Mouse (Mus musculus) brain, embryonic 14.5 days (tissue): Measurements from ENCODE around the gene Cdr2. TPM values are rescaled to one million over a fixed set of nuclear protein-coding genes. Genes with fewer than 3 reads are reported as not detected.
"Not testable (repeated sequence)": the region's sequence is repeated elsewhere in the genome, so short reads cannot be mapped to it uniquely, and the experiment has no call there.

Experiments used
- DNase-seq: peaks from one replicate; pipeline ENCODE4 v3.0.0-alpha.2; 2011; ENCODE audit warnings: low read depth
- CTCF ChIP-seq: fragments of 200-500 bp; IDR thresholded peaks from 2 replicates; pipeline ENCODE4 v1.5.1; 2012; ENCODE audit warnings: inconsistent platforms, mild to moderate bottlenecking, moderate library complexity, borderline replicate concordance; ENCODE audit not compliant: insufficient read depth, insufficient read length; ENCODE audit errors: extremely low read depth
- POLR2A ChIP-seq: fragments of 200-500 bp; IDR thresholded peaks from 2 replicates; pipeline ENCODE4 v1.6.1; 2012; ENCODE audit warnings: mild to moderate bottlenecking, inconsistent platforms, borderline replicate concordance; ENCODE audit not compliant: poor library complexity, insufficient read depth, insufficient read length, severe bottlenecking; ENCODE audit errors: extremely low read depth
- polyA plus RNA-seq: library from polyadenylated mRNA; depleted of rRNA; stranded (reverse); fragments of >200 nt; gene quantifications from 2 replicates; pipeline ENCODE4 v1.2.3, GENCODE M21; 2012; rRNA removed

Gene Cdr2
- polyA plus RNA-seq, 1 experiment, result 37.4 TPM

- DNase-seq, result no peak
- no peak for TF ChIP-seq CTCF
- TF ChIP-seq POLR2A, result no peak
Measured at GRCm38 (mm10) chr7:120933110-120933509, 49.0 kb downstream of the Cdr2 start.

GRCm38 (mm10) chr7:120918526-120918962 is 63.6 kb downstream of the Cdr2 start:
- TF ChIP-seq POLR2A, result no peak
- TF ChIP-seq CTCF, result no peak
- DNase-seq, result peak; percentile 92

- peak; percentile 51; the same call in 1 of the 2 replicates for TF ChIP-seq POLR2A
- peak; percentile 88 for TF ChIP-seq CTCF
- peak; percentile 99 for DNase-seq
Measured at GRCm38 (mm10) chr7:120917592-120918461, 64.3 kb downstream of the Cdr2 start, which contains the start of gene Polr3e. Gene Polr3e, plus strand, starts transcription at chr7:120917744.

- DNase-seq, result no peak
- TF ChIP-seq POLR2A, result no peak
- TF ChIP-seq CTCF, result no peak
Measured at GRCm38 (mm10) chr7:120917279-120917591, 64.9 kb downstream of the Cdr2 start.

- no peak for DNase-seq
- TF ChIP-seq POLR2A, result no peak
- no peak for TF ChIP-seq CTCF
Measured at GRCm38 (mm10) chr7:120916262-120916875, 65.7 kb downstream of the Cdr2 start.

- no peak for DNase-seq
Measured at GRCm38 (mm10) chr7:120913332-120913731, 68.8 kb downstream of the Cdr2 start.

GRCm38 (mm10) chr7:120911268-120911667 is 70.8 kb downstream of the Cdr2 start:
- not testable (repeated sequence) for DNase-seq

More at GRCm38 (mm10) chr7:120913332-120913731, 68.8 kb downstream of the Cdr2 start:
- no peak for TF ChIP-seq POLR2A
- no peak for TF ChIP-seq CTCF

- TF ChIP-seq CTCF, result peak; percentile 3; the same call in 1 of the 2 replicates
- not testable (repeated sequence) for DNase-seq
Measured at GRCm38 (mm10) chr7:120910172-120910571, 71.9 kb downstream of the Cdr2 start.

Other genes with a start within 250 kb of the Cdr2 start
- 2.1 and 3.0 TPM in 2 replicates for gene Vwa3a, start 243.0 kb downstream of the Cdr2 start, polyA plus RNA-seq
- gene Gm5737, start 169.9 kb downstream of the Cdr2 start, polyA plus RNA-seq, result 0.26 and 0.37 TPM in 2 replicates
- 31.6 and 34.6 TPM in 2 replicates for gene Eef2k, start 139.5 kb downstream of the Cdr2 start, polyA plus RNA-seq
- gene Polr3e, start 64.6 kb downstream of the Cdr2 start, polyA plus RNA-seq, result 26.3 and 28.9 TPM in 2 replicates
- gene Mfsd13b, start 197 bp upstream of the Cdr2 start, polyA plus RNA-seq, result 0.15 and 0.22 TPM in 2 replicates
- gene Mettl9, start 52.1 kb upstream of the Cdr2 start, polyA plus RNA-seq, result 103 and 112 TPM in 2 replicates
- gene Igsf6, start 92.3 kb upstream of the Cdr2 start, polyA plus RNA-seq, result 0.20 and 0.36 TPM in 2 replicates
- 0.46 and 0.52 TPM in 2 replicates for gene Otoa, start 99.3 kb upstream of the Cdr2 start, polyA plus RNA-seq